Mouse (Mus musculus): ENCODE results near the gene Ccnh.
A peak's percentile ranks its signal among the peaks of the same experiment; 100 is the strongest.
"Not testable (repeated sequence)": the region's sequence is repeated elsewhere in the genome, so short reads cannot be mapped to it uniquely, and the experiment has no call there.

The Ccnh gene

GRCm38 (mm10) chr13:85188903-85189643 is at the start of gene Ccnh:
Gene Ccnh (plus strand): TSS chr13:85189408.
- peak; percentile 95 for DNase-seq

GRCm38 (mm10) chr13:85143361-85143760 is 45.8 kb upstream of the Ccnh start:
- DNase-seq, result not testable (repeated sequence)

- DNase-seq, result no peak
Observed at GRCm38 (mm10) chr13:85146471-85146870, 42.7 kb upstream of the Ccnh start.

DNA sequence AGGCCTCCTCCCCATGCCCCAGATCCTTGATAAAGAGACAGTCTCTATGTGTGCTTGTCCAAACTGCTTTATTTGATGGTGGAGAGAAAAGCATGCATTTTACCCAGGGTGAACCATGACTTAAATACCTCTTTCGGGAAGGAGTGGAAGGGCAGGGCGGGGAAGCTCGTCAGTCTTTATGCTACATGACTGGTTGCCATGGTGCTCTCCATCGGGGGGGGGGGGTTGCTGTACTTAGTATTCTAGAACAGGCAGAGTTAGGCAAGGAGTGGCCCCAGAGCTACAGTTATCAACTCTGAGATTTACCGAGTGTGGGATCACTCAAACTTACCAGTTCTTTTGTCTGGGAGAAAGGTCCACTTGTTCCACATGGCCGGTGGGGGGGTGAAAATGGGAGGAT is 34.5 kb upstream of the Ccnh start:
- no peak for DNase-seq

- DNase-seq, result no peak
Observed at GRCm38 (mm10) chr13:85159971-85160370, 29.2 kb upstream of the Ccnh start.

DNA sequence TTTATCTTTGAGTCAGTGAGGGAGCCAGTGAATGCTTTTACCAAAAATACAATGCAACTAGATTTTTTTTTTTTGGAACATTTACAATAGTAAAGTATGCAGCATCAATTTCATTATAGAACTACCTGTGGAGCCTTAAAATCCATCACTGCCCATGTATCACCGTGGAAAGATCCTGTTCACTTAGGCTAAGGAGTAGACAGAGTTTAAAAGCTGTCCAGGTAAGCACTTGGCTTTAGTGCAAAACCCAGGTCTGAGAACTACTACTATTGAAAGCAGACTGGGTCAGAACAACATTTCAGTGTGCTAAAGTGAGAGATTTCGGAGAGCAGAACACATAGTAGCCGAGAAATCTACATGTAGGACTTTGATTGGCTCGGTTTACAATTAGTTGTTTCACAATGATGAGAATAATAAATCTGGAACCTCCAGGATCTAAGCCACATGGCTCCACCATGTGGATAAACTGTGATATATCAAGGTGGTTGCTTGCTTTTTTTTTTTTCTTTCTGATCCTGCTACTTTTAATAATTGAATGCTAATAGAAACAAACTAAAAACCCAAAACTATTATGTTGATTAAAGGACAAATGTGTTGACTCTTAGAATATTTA is 24.6 kb upstream of the Ccnh start:
- peak; percentile 22 for DNase-seq

GRCm38 (mm10) chr13:85189644-85190121 is 475 bp downstream of the Ccnh start:
- DNase-seq, result no peak

DNA sequence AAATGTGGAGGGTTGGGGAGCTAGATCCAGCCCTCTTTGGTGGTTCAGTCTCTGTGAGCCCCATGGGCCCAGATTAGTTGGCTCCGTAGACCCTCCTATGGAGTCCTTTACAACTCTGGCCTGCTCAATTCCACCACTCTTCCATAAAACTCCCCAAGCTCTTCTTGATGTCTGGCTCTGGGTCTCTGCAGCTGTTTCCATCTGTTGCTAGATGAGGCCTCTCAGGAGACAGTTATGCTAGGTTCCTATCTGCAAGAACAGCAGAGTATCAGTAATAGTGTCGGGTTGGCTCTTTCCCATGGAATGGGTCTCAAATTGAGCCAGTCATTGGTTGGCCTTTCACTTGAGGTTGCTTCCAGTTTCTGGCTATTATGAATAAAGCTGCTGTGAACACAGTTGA is 2.0 kb downstream of the Ccnh start:
- no peak for DNase-seq

DNA sequence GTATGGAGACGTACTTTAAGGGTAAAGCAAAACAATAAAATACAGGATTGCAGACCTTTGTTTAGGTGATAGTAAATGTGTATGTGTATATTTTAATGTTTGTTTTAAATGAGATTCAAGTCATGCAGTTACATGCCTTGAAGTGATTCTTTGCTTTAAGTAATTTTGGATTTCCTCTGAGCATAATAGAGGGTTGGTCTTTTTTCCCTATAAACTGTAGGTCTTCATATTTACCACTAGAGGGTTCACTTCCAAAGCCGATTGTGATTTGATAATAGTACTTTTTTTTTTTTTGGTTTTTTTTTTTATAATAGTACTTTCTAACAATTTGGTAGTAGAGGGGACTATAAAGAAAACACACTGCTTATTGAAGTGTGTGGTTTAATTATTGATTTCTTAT is 18.3 kb downstream of the Ccnh start:
- DNase-seq, result no peak

DNA sequence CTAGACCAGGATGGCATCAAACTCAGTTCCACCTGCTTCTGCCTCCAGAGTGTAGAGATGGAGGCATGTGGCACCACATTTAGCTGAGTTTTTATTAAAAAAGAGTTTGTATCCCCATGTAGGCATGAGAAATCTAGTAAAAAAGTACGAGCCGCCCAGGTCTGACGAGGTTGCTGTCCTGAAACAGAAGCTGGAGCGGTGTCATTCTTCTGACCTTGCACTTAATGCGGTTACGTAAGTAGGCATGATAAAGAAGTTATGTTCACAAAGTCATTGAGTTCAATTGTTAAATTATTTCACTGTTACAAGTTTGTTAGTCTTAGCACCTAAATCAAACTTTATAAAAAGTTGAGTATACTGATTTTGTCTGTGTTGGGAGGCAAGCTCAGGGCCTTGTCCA is 19.4 kb downstream of the Ccnh start:
- no peak for DNase-seq

- no peak for DNase-seq
Observed at GRCm38 (mm10) chr13:85210353-85210752, 21.1 kb downstream of the Ccnh start.

- DNase-seq, result peak; percentile 18
Observed at GRCm38 (mm10) chr13:85218656-85219055, 29.4 kb downstream of the Ccnh start.

DNA sequence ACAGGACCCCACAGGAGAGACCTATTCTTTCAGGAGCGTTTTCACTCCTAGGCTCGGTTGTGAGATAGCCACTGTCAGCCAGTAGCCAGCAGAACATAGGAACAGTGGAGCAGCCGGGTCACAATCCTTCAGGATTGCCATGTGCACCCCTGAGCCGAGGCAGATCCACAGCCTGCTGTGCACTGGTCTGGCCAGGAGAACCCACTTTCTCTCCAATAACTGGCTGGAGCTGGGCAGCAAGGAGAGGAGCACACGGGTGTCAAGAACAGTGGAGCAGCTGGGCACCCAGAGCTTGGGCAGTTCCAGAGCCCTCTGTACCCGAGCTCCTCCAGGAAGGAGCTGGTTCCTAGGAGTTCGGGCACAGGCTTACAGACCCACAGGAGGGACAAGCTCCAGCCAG is 49.6 kb downstream of the Ccnh start:
- no peak for DNase-seq

All from layer of hippocampus, adult 9-11 months (tissue).